Mouse (Mus musculus): ENCODE results near the gene Lrrc73.
A peak's percentile ranks its signal among the peaks of the same experiment; 100 is the strongest.

Lrrc73 gene

DNA sequence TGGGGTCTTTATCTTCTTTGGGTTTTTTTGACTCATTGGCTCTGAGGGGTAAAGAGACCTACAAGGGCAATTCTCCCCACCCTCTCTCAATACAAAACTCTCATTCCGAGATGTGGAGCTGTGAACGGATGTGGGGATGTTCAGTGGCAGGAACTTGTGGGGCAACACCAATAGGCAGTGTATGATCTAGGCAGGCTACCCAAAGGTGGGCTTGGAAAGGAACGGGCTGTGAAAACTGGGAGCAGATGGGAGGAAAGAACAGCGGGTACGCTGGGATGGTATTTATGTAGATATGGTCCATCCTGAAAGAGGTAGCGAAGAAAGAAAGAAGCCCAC, 43.7 kb downstream of the Lrrc73 start:
- no peak for DNase-seq

DNA sequence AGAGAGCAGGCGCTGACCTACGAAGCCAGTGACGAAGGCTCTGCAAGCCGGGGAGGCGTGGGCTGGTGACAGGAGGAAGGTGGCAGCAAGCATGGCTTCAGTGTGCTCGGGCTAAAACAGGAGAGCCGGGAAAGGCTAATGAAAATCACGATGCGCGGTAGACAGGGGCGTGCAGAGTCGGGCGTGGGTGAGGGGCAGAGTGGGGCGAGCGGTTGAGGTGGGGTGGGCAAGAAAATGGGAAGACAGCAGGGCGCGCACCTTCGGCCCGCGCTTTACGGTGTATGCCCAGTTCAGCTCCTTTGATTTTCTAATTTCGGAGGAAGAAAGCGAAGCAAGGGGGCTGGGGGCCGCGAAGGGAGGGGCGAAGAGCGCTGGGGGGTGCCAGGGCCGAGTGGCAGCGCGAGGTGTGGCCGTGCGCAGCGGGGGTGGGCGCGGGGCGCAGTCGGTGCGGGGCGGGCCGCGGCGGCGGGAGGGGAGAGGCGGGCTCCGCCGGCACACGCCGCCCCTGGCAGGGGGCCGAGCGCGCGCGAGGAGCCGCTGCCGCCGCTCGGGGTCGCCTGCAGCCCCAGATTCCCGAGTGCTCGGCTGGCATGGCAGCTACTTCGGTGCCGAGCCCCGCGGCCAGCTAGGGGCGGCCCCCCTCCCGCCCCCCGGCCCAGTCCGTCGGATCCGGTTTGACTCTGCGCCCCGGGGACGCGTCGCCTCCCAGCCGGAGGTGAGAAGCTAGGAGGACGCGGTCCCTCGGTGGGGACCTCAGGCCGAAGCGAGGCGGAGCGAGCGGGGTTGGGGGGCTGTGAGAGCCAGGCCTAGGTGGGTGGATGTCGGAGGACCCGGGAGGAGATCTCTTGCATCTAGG, 44.3 kb downstream of the Lrrc73 start, which contains the start of gene Dlk2:
TSS of gene Dlk2 (plus strand) at position 58 of the 856 bp plus-strand sequence.
- no peak for DNase-seq

DNA sequence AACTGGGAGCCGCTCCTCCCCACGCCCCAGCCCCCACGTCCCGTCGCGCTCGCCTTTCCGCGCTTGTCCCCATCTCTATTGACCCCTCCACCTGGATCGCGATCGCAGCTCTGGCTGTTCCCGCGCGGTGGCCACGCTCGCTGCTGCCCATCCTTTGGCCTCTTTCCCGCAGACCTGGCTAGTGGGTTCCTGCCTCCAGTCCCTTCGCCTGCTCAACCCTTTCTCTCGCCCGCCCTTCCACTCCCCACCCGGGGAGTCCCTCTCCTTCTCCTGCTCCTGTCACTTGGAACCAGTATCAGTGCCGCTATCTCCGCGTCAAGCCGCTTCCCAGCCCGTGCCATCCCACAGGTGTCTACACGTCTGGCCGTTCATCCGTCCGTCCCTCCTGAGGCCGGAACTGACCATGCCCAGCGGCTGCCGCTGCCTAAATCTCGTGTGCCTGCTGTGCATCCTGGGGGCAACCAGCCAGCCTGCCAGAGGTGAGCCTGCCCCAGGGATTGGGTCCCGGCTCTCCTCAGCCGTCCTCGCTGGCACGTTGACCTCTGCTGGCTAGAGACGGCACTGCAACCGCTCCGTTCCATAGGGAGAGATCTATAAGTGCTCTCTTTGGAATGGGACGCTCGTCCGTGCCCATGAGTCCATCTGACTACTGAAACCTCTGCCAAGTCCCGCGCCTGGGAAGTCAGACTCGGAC, 45.0 kb downstream of the Lrrc73 start:
- peak; percentile 83 to 85 for DNase-seq

GRCm38 (mm10) chr17:46301892-46302291, 48.6 kb downstream of the Lrrc73 start:
- DNase-seq: no peak

DNA sequence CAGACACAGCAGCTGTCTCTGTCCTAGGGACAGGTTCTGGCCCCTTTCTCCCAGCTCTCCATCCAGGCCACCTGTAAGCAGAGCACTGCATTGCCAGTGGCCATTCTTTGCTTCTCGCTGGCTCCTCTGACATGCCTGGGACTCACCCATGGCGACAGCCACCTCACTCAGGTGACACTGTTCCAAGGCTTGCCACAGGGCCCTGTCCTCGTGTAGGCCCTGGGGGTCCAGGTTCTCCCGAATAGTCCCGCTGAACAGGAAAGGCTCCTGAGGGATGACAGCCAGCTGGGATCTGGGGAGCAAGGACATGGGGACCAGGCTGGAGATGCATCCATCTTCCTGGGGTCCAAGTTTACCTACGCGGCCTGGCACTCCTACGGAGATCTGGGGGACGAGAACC, 50.9 kb downstream of the Lrrc73 start:
- no peak for DNase-seq

All from cerebellum, postnatal 36 days (tissue).